Mouse (Mus musculus) midbrain, embryonic 12.5 days (tissue): ENCODE measurements at regions not wholly inside any gene's neighbourhood (a gene's known extent, or its start where the extent isn't known, plus 50 kb on each side); places are given as distances from the start of the nearest gene placed in this dataset.

ENCODE experiments used
- ATAC-seq: fragments of 200-750 bp; cut with Nextera tagmentation; 2 replicates; pipeline ENCODE4 v1.8.0; 2017; ENCODE audit warnings: low read depth, moderate TSS enrichment, moderate library complexity; ENCODE audit not compliant: low FRiP score
- H3K27ac ChIP-seq: fragments of 300-500 bp; sonication (generic); replicated peaks from 2 replicates; pipeline ENCODE4 v1.5.1; 2016; ENCODE audit warnings: mild to moderate bottlenecking
- H3K27me3 ChIP-seq: fragments of 300-500 bp; sonication (generic); 2 replicates; pipeline ENCODE4 v1.6.1; 2016; ENCODE audit warnings: mild to moderate bottlenecking
- H3K36me3 ChIP-seq: fragments of 300-500 bp; sonication (generic); 2 replicates; pipeline ENCODE4 v1.6.1; 2016
- H3K4me1 ChIP-seq: fragments of 300-500 bp; sonication (generic); 2 replicates; pipeline ENCODE4 v1.6.1; 2016
- H3K4me2 ChIP-seq: fragments of 300-500 bp; sonication (generic); replicated peaks from 2 replicates; pipeline ENCODE4 v1.6.1; 2016; ENCODE audit warnings: mild to moderate bottlenecking, moderate library complexity
- H3K4me3 ChIP-seq: fragments of 300-500 bp; sonication (generic); 2 replicates; pipeline ENCODE4 v1.5.1; 2016; ENCODE audit warnings: mild to moderate bottlenecking
- H3K9ac ChIP-seq: fragments of 300-500 bp; sonication (generic); replicated peaks from 2 replicates; pipeline ENCODE4 v1.6.1; 2016; ENCODE audit warnings: mild to moderate bottlenecking, moderate library complexity
- H3K9me3 ChIP-seq: fragments of 300-500 bp; sonication (generic); 2 replicates; pipeline ENCODE4 v1.6.1; 2016; ENCODE audit warnings: mild to moderate bottlenecking
- WGBS: fragments of 180-500 bp; shearing (Covaris S2); methylation state at CpG from one replicate; pipeline ENCODE4 v1.1.7; 2016; 5-methylcytosine and 5-hydroxymethylcytosine counted together

DNA sequence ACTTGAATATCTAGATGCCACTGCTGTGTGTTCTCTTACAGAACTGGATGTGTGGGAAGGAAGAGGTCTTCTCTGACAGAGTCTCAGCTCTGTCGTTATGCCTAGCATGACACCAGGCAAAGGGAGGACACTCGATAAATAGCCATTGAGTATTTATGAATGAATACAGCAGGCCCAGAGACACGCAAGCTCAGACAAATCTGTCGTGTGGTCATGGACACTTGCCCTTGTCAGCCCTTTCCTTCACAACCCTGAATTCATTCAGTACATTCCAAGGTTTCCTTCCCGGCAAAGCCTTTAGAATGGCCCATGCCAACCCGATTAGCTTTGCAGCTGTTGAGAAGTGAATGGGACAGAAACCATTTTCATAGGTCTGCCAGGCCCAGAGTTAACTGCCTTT, 176.1 kb upstream of the 1700066M21Rik start:
- Histone ChIP-seq H3K27me3 (peaks cover 49% of the 10 kb centered on the region), H3K36me3 (no peaks in the 10 kb centered on the region), H3K4me3 (no peak overlapping the region), H3K27ac (no peak overlapping the region), H3K9me3 (no peaks in the 10 kb centered on the region), H3K4me1 (peaks cover 6% of the 10 kb centered on the region; the same call in 1 of the 2 replicates), H3K9ac (no peak overlapping the region), H3K4me2 (no peak overlapping the region)
- ATAC-seq = 0 out of 2 replicates have a peak, but pooled peaks have one; percentile 44
- 58% methylated on average over 6 of the region's 6 CpGs for WGBS

DNA sequence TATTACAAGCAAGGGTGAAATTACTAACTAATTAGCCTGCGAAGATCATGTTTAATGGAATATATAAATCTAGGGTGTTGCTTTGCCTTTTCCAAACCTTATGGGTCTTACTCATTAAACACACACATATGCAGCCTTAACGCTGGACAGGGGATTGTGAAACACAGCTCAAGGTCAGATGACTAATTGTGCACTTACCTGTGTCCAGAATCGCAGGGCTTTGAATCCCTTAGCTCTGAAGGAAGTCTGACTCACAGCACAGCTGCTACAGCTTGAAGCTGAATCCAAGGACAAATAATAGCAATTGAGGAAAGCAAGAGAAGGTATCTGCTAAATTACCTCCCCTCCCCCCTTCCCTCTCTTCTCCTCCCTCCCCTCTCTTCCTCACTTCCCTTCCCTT, 173.1 kb upstream of the 1700066M21Rik start:
- no peak overlapping the region for H3K4me2 ChIP-seq
- no peak for ATAC-seq
- H3K4me3 ChIP-seq = no peak overlapping the region
- peaks cover 6% of the 10 kb centered on the region; the same call in 1 of the 2 replicates for H3K4me1 ChIP-seq
- H3K36me3 ChIP-seq = no peaks in the 10 kb centered on the region
- no peak overlapping the region for H3K27ac ChIP-seq
- 70% methylated on average over 3 of the region's 3 CpGs for WGBS
- H3K9ac ChIP-seq = no peak overlapping the region
- H3K9me3 ChIP-seq = no peaks in the 10 kb centered on the region
- peaks cover 71% of the 10 kb centered on the region for H3K27me3 ChIP-seq

DNA sequence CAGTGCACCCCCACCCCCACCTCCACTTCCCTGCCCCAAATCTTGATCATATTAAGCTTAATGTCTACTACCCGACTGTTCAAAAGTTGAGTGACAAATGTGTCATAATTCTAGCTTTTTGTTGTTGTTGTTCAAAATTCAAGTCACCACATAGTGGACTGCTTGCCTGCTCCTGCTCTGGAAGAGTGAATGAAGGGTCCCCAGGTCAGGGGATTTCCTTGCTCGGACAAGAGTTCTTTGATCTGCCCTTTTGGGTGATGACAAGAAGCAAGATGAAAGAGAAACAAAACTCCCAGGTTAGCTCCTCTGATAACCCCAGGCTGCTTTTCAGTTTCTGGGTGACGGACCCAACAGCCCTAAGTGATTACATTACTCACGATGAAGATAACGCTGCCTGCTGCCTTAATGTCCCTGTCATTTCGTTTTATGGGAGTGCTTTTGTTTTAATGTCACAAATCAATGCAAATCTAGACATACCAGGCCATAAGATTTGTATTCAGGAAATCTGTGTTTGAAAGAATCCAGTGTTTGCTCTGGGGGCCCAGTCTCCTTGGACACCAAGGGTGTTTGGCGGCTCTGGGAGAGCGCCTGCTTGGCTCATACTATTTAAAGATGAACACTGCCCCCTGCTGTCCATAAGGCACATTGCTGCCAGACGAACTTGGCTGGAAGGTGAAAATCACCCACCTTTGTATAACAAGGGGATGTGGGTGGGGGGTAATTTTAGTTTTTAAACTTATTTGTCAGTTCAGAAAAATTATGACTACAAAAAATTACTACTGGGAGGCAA, 172.0 kb upstream of the 1700066M21Rik start:
- 8% methylated on average over 9 of the region's 9 CpGs for WGBS
- Histone ChIP-seq H3K4me3 (no peak overlapping the region), H3K4me2 (peak overlapping the region; percentile 35), H3K36me3 (no peaks in the 10 kb centered on the region), H3K4me1 (peaks cover 6% of the 10 kb centered on the region; the same call in 1 of the 2 replicates), H3K9me3 (no peaks in the 10 kb centered on the region), H3K27ac (no peak overlapping the region), H3K27me3 (peaks cover 77% of the 10 kb centered on the region), H3K9ac (no peak overlapping the region)
- ATAC-seq = peak; percentile 76

DNA sequence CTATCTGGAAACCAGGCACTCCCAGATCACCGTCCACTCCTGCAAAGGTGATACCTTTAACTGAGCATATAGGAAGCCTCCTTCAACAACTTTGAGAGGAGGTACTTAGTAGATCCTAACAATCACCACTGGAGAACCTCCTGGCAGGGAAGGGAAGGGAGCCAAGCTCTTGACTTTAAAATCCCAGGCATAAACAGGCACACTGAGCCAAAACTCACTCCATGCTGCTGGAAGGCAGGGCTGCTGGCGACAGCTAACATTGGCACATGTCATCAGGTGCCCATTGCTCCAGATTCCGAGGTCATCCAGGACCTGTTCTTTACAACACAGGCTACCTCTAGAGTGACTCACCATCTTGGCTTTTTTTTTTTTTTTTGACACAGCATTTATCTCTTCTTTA, 170.9 kb upstream of the 1700066M21Rik start:
- ATAC-seq = no peak
- Histone ChIP-seq H3K9me3 (no peaks in the 10 kb centered on the region), H3K27me3 (peaks cover 80% of the 10 kb centered on the region), H3K9ac (no peak overlapping the region), H3K36me3 (no peaks in the 10 kb centered on the region), H3K4me3 (no peak overlapping the region), H3K4me1 (0 out of 2 replicates have a peak, but pooled peaks cover 4% of the 10 kb centered on the region), H3K4me2 (no peak overlapping the region), H3K27ac (no peak overlapping the region)
- 76% methylated on average over 3 of the region's 3 CpGs for WGBS

DNA sequence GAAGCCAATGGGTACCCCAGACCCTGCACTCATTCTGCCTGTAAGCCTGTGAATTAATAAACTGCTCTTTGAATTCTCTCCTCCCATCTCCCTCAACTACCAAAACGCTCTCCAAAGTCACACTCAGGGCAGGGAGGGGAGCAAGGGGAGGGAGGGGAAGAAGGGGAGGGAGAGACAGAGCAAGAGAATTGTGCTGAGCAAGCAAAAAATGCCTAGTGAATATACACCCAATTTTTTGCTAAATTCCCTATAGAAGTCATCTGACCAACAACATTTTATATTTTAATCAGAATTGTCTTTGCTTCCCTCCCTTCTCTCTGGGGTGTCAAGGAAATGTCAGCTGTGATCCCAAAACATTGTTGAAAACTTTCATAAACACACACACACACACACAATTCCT, 170.5 kb upstream of the 1700066M21Rik start:
- Histone ChIP-seq H3K27ac (no peak overlapping the region), H3K4me1 (0 out of 2 replicates have a peak, but pooled peaks cover 4% of the 10 kb centered on the region), H3K4me2 (no peak overlapping the region), H3K9ac (no peak overlapping the region), H3K4me3 (no peak overlapping the region), H3K36me3 (no peaks in the 10 kb centered on the region), H3K27me3 (peaks cover 77% of the 10 kb centered on the region), H3K9me3 (no peaks in the 10 kb centered on the region)
- WGBS = 18% methylated on average over 1 of the region's 1 CpGs
- ATAC-seq = no peak

DNA sequence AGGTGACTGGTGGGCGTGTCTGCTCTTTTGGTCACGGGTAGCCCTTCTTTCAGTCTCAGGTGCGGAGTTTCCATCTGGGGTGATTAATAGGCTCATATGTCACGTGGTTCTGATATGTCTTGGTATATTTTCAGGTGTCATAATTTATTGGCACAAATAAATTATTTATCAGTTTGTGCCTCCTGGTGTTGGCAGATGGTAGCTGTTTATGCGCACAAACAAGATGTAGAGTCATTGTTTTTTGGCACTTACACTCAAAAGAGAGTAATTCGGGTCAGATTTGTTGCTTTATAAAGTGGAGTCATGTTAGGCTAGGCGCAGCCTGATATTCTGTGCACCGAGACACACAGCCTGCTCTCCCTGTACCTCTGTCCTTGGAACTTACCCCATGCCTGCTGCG, 169.0 kb upstream of the 1700066M21Rik start:
- H3K36me3 ChIP-seq = no peaks in the 10 kb centered on the region
- no peak overlapping the region for H3K4me3 ChIP-seq
- 85% methylated on average over 9 of the region's 9 CpGs for WGBS
- H3K27ac ChIP-seq = no peak overlapping the region
- peaks cover 64% of the 10 kb centered on the region for H3K27me3 ChIP-seq
- no peak for ATAC-seq
- H3K4me2 ChIP-seq = no peak overlapping the region
- H3K9me3 ChIP-seq = no peaks in the 10 kb centered on the region
- H3K9ac ChIP-seq = no peak overlapping the region
- H3K4me1 ChIP-seq = peaks cover 6% of the 10 kb centered on the region; the same call in 1 of the 2 replicates

DNA sequence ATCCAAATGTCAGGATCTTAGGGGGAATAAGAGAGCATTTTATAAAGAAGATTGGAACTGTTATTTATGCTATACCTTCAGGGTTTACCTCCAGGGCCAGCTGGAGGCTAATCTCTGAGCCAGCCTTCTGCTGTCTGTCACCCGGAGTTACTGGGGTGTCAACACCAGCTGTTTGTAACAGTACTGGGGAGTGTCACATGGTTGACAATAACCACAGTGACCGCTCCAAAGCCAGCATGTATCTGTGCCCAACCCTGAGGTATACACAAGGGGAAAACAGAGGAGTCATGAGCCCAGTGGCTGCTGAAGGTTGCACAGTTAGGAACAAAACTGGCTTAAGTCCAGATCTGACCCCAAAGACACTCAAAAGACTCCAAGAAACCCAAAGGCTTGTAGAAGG, 168.1 kb upstream of the 1700066M21Rik start:
- no peaks in the 10 kb centered on the region for H3K9me3 ChIP-seq
- H3K27me3 ChIP-seq = peaks cover 57% of the 10 kb centered on the region
- H3K4me2 ChIP-seq = no peak overlapping the region
- peaks cover 11% of the 10 kb centered on the region; the same call in 1 of the 2 replicates for H3K4me1 ChIP-seq
- no peak overlapping the region for H3K27ac ChIP-seq
- no peak overlapping the region for H3K9ac ChIP-seq
- H3K36me3 ChIP-seq = no peaks in the 10 kb centered on the region
- no peak for ATAC-seq
- WGBS = 72% methylated on average over 2 of the region's 2 CpGs
- no peak overlapping the region for H3K4me3 ChIP-seq

DNA sequence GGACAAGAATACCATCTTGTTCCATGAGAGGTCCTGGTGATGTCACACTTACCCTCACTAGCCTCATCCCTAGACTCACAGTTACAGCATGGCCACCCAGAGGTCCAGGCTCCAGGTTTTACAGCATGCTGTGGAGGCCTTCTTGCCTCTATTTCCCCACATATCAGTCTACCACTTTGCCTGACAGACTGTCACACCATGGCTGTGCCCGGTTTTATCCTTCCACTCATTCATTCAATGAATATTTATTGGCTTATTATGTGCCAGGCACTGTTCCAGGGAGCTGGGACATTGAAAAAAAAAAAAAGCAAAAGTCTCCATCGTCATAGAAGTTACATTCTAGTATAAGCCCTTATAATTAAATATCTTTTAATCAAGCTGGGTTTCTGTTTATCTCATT, 166.4 kb upstream of the 1700066M21Rik start:
- Histone ChIP-seq H3K4me2 (no peak overlapping the region), H3K4me1 (peaks cover 7% of the 10 kb centered on the region; the same call in 1 of the 2 replicates), H3K9me3 (no peaks in the 10 kb centered on the region), H3K9ac (no peak overlapping the region), H3K27ac (no peak overlapping the region), H3K36me3 (no peaks in the 10 kb centered on the region), H3K4me3 (no peak overlapping the region), H3K27me3 (peaks cover 56% of the 10 kb centered on the region)
- 61% methylated on average over 2 of the region's 2 CpGs for WGBS
- no peak for ATAC-seq

DNA sequence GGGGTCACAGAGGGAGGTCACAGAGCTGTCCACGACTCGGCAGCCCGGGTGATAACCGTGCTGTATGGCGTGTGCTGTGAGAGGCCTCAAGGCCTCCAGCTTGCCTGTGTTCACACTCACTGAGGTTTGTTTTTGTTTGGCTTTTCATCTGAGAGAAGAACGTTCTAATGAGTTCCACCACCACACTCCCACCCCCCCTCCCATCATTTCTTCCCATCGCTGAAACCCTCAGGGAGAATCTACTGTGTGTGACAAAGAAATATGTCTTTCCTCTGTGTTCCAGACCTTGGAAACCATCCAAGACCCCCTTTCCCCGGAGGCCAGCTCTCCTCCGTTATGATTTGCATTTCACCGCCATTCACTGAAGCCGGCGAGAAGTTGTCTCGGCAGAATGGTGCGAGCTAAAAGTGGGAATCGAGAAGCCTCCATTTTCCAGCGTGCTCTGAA, 164.0 kb upstream of the 1700066M21Rik start:
- ATAC-seq = peak; percentile 35; the same call in 1 of the 2 replicates
- Histone ChIP-seq H3K27ac (no peak overlapping the region), H3K36me3 (no peaks in the 10 kb centered on the region), H3K4me2 (no peak overlapping the region), H3K9me3 (no peaks in the 10 kb centered on the region), H3K4me1 (peaks cover 18% of the 10 kb centered on the region), H3K9ac (no peak overlapping the region), H3K27me3 (peaks cover 37% of the 10 kb centered on the region), H3K4me3 (no peak overlapping the region)
- 63% methylated on average over 16 of the region's 16 CpGs for WGBS

DNA sequence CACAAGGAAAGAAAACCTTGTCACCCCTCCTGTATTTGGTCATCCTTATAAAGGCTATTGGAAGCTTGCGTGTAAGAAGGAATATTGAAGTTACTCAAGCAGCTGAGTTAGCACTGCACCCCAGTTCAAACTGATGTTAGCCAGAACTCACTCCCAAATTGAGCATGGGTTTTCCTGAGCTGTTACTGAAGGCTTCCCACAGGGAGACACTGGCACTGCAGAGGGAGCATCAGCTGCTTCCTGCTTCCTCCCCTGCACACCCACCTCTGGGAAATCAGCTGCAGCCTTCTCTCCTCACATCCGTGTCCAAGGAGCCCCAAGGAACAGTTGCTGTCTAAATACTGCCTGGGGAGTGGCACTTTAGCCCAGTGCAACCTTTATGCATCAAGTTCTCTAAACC, 163.2 kb upstream of the 1700066M21Rik start:
- Histone ChIP-seq H3K27me3 (peaks cover 29% of the 10 kb centered on the region), H3K9me3 (no peaks in the 10 kb centered on the region), H3K36me3 (no peaks in the 10 kb centered on the region), H3K4me2 (no peak overlapping the region), H3K4me3 (no peak overlapping the region), H3K27ac (no peak overlapping the region), H3K9ac (no peak overlapping the region), H3K4me1 (peaks cover 27% of the 10 kb centered on the region)
- ATAC-seq = no peak
- WGBS = 63% methylated on average over 2 of the region's 2 CpGs

DNA sequence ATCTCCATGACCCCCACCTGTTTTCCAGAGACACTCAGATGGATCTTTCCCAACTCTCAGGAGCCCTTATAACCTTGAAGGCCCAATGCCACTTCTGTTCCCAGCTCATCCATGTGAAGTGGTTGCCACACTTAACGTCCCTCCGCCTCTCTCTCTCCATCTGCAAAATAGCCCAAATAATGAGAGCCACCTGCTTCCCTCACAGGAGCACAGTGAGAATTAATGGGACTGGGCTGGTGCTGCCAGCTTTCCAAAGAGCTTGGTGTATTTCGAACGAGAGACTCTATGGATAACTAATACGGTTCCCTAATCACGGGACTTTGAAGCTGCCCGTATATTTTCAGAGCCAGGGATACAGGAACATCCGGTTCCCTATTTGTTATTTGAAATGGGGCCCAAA, 159.8 kb upstream of the 1700066M21Rik start:
- ATAC-seq = no peak

DNA sequence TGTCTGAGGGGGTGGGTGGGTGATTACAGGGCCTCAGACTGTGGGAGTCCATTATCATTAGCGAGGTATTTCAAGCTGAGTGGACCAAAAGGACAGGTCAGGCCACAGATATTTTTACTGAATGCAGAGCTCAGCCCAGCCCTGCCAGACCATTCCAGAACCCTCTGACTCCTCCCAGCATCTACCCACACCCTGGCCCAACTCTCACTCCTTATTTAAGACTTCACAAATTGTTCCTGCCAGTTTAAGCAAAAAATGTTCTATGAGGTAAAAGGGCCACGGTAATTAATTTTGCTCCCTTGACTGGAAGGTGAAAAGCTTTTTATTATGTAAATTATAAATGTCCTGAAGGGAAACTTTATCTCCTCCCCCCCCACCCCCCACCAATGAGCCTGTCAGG, 159.3 kb upstream of the 1700066M21Rik start:
- H3K27ac ChIP-seq = no peak overlapping the region
- no peak overlapping the region for H3K9ac ChIP-seq

More for the DNA sequence above, 159.8 kb upstream of the 1700066M21Rik start:
- Histone ChIP-seq H3K27ac (no peak overlapping the region), H3K27me3 (peaks cover 16% of the 10 kb centered on the region), H3K4me1 (peaks cover 30% of the 10 kb centered on the region), H3K4me2 (no peak overlapping the region), H3K9me3 (no peaks in the 10 kb centered on the region), H3K9ac (no peak overlapping the region), H3K36me3 (no peaks in the 10 kb centered on the region), H3K4me3 (no peak overlapping the region)
- 81% methylated on average over 8 of the region's 8 CpGs for WGBS

More for the DNA sequence above, 159.3 kb upstream of the 1700066M21Rik start:
- Histone ChIP-seq H3K9me3 (no peaks in the 10 kb centered on the region), H3K4me1 (peaks cover 30% of the 10 kb centered on the region), H3K36me3 (no peaks in the 10 kb centered on the region), H3K4me2 (no peak overlapping the region), H3K27me3 (peaks cover 16% of the 10 kb centered on the region), H3K4me3 (no peak overlapping the region)
- WGBS = 45% methylated on average over 2 of the region's 2 CpGs
- ATAC-seq = 0 out of 2 replicates have a peak, but pooled peaks have one; percentile 32
